Mouse (Mus musculus): ENCODE results near the gene Frmd4a.

DNA sequence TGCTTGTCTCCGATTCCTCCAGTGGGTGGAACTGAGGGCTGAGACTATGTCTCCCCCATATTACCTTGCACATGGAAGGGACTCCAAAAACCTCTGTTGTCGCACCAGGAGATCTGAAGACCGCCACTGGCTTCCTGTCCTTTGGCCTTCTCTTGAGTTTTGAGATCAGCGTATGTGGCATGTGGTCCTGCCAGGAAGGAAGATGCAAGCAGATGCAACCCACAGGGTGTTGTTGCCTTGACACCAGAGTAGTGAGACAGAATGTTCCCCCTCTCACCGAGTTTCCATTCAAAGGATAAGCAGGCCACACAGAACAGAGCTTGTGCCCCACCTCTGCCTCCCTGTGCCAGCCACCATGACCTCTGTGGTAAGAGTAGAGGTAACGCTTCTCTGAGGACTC, 563.1 kb downstream of the Frmd4a start:
- TF ChIP-seq CTCF (IDR thresholded peaks at IDR 0.05; ENCODE audit: control insufficient read depth, insufficient read depth, low read length) (no peak), POLR2A (IDR thresholded peaks at IDR 0.05; ENCODE audit: borderline replicate concordance, control insufficient read depth, low read depth, low read length) (no peak)

Measured in bone marrow, adult 2 months (tissue).